Mouse (Mus musculus) megakaryocyte, embryonic 14.5 days (primary cell): ENCODE data around the gene Ube2l6. TPM values are rescaled to one million over a fixed set of nuclear protein-coding genes. Genes with fewer than 3 reads are reported as not detected.
A peak's percentile ranks its signal among the peaks of the same experiment; 100 is the strongest.

Source experiments
- H3K27me3 ChIP-seq: replicated peaks from 2 replicates; pipeline ENCODE3; 2012; ENCODE audit warnings: inconsistent platforms
- H3K36me3 ChIP-seq: replicated peaks from 2 replicates; pipeline ENCODE3; 2012; ENCODE audit warnings: low read length, inconsistent platforms, mixed read lengths
- H3K4me1 ChIP-seq: 2 replicates; pipeline ENCODE4 v1.6.1; 2012; ENCODE audit warnings: inconsistent platforms
- H3K4me3 ChIP-seq: replicated peaks from 2 replicates; pipeline ENCODE3; 2012; ENCODE audit warnings: moderate library complexity, mild to moderate bottlenecking, inconsistent platforms
- H3K9me3 ChIP-seq: 2 replicates; pipeline ENCODE4 v1.6.1; 2012; ENCODE audit warnings: inconsistent platforms
- FLI1 ChIP-seq: IDR thresholded peaks from 2 replicates; pipeline ENCODE4 v1.6.1; 2012; ENCODE audit warnings: low read length, inconsistent platforms, mixed read lengths
- GATA1 ChIP-seq: IDR thresholded peaks from 3 replicates; pipeline ENCODE4 v1.6.1; 2012; ENCODE audit warnings: mixed read lengths, low read length, inconsistent platforms, borderline replicate concordance
- polyA plus RNA-seq: library from polyadenylated mRNA; stranded (reverse); fragments of >175 nt; gene quantifications from 2 replicates; pipeline ENCODE4 v1.2.3, GENCODE M21; 2012; ENCODE audit warnings: low replicate concordance; ENCODE audit not compliant: insufficient read depth

Gene Ube2l6
- polyA plus RNA-seq, 1 experiment = 4.4 TPM

DNA sequence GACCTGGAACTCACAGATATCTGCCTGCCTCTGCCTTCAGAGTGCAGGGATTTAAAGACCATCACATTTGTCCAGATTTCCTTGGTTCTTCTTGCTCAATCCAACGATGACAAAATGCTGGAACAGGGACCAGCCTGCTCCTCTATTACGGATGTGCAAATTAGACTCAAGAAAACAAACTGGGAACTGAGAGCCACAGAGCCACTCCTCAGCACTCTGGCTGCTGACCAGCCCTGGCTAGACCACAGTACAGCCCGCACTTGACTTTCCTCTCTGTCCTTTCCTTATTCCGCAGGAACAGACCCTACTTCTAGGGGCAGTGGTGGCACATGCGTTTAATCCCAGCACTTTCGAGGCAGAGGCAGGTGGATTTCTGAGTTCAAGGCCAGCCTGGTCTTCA lies 28.1 kb upstream of the Ube2l6 start:
- Histone ChIP-seq H3K4me3 (no peak overlapping the region), H3K4me1 (peaks cover 30% of the 10 kb centered on the region), H3K27me3 (peaks cover 45% of the 10 kb centered on the region), H3K9me3 (no peaks in the 10 kb centered on the region), H3K36me3 (no peaks in the 10 kb centered on the region)
- no peak for TF ChIP-seq GATA1
- no peak for TF ChIP-seq FLI1

DNA sequence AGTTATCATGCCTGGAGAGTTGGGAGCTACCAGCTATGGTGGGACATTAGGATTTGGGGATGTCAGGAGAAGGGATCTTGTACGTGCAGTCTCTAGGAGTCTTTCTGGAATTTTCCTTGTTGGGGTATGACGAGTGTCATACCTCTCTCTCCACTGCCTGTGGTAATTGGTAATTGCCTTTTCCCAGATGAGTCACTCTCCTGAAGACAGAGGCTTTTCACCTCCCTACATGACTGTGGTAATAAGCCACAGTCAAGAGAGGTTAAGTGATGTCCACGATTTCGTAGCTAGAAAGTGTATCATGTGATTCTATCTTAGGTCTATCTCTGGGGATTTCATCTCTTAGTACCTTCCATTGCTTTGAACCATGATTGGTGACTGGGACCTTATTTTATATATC lies 26.2 kb upstream of the Ube2l6 start:
- H3K9me3 ChIP-seq = no peaks in the 10 kb centered on the region
- H3K36me3 ChIP-seq = no peaks in the 10 kb centered on the region
- peaks cover 46% of the 10 kb centered on the region for H3K27me3 ChIP-seq
- no peak for TF ChIP-seq FLI1
- TF ChIP-seq GATA1 = no peak
- H3K4me3 ChIP-seq = no peak overlapping the region
- H3K4me1 ChIP-seq = peaks cover 16% of the 10 kb centered on the region

DNA sequence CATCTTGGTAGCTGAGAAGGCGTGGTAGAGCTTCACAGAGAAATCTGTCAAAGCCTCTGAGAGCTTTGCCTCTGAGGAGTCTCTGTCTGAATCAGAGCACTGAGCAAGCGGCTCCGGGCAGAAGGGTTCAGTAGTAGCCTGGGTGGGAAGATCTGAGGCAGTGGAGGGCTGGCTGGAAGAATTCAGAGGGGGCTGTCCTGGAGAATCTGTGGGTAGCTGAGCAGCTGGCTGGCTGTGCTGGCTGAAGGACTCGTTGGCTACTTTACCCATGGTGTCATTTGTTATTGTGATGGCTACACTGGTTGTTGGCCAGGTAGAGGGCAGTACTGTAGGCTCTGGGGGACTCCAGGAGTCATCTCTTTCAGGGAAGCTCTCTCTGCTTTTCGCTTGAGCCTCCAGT lies 25.4 kb upstream of the Ube2l6 start:
- Histone ChIP-seq H3K9me3 (no peaks in the 10 kb centered on the region), H3K36me3 (no peaks in the 10 kb centered on the region), H3K27me3 (peaks cover 48% of the 10 kb centered on the region), H3K4me3 (no peak overlapping the region), H3K4me1 (peaks cover 16% of the 10 kb centered on the region)
- TF ChIP-seq GATA1 (no peak), FLI1 (no peak)

- Histone ChIP-seq H3K9me3 (no peaks in the 10 kb centered on the region), H3K27me3 (peaks cover 50% of the 10 kb centered on the region), H3K4me3 (no peak overlapping the region), H3K4me1 (peaks cover 21% of the 10 kb centered on the region), H3K36me3 (no peaks in the 10 kb centered on the region)
- TF ChIP-seq FLI1 = no peak
- no peak for TF ChIP-seq GATA1
Observed at GRCm38 (mm10) chr2:84774751-84775150, 23.9 kb upstream of the Ube2l6 start.

GRCm38 (mm10) chr2:84775241-84775640 lies 23.4 kb upstream of the Ube2l6 start, which contains the start of gene Serping1:
Gene Serping1, minus strand, starts transcription at chr2:84775444.
- TF ChIP-seq FLI1 = no peak
- TF ChIP-seq GATA1 = no peak
- Histone ChIP-seq H3K4me3 (no peak within 1 kb of the TSS), H3K27me3 (peaks cover 45% of the 10 kb centered on the region)

GRCm38 (mm10) chr2:84775665-84776064 lies 23.0 kb upstream of the Ube2l6 start:
- Histone ChIP-seq H3K36me3 (no peaks in the 10 kb centered on the region), H3K4me3 (no peak overlapping the region), H3K4me1 (peaks cover 18% of the 10 kb centered on the region), H3K27me3 (peaks cover 42% of the 10 kb centered on the region), H3K9me3 (no peaks in the 10 kb centered on the region)
- TF ChIP-seq FLI1 = no peak
- no peak for TF ChIP-seq GATA1

More at GRCm38 (mm10) chr2:84775241-84775640, 23.4 kb upstream of the Ube2l6 start, which contains the start of gene Serping1:
- Histone ChIP-seq H3K36me3 (no peaks in the 10 kb centered on the region), H3K9me3 (no peaks in the 10 kb centered on the region), H3K4me1 (peaks cover 18% of the 10 kb centered on the region)

DNA sequence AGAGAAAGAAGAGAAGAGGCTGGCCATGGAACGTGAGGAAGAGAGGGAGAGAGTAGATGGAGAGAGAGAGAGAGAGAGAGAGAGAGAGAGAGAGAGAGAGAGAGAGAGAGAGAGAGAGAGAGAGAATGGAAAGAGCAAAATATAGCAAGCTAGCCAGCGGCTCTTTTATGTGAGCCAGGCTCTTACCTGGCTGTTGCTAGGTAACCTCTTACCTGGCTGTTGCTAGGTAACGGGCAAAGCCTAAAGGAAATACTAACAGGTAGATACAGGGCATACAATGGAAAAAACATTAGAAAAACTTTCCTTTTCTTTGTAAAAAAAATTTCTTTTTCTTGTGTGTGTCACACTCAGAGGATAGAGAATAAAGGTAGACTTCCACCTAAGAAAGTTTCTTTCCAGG lies 20.9 kb upstream of the Ube2l6 start:
- TF ChIP-seq FLI1 (no peak), GATA1 (no peak)
- Histone ChIP-seq H3K36me3 (no peaks in the 10 kb centered on the region), H3K9me3 (no peaks in the 10 kb centered on the region), H3K4me3 (no peak overlapping the region), H3K4me1 (peaks cover 20% of the 10 kb centered on the region), H3K27me3 (peaks cover 35% of the 10 kb centered on the region)

DNA sequence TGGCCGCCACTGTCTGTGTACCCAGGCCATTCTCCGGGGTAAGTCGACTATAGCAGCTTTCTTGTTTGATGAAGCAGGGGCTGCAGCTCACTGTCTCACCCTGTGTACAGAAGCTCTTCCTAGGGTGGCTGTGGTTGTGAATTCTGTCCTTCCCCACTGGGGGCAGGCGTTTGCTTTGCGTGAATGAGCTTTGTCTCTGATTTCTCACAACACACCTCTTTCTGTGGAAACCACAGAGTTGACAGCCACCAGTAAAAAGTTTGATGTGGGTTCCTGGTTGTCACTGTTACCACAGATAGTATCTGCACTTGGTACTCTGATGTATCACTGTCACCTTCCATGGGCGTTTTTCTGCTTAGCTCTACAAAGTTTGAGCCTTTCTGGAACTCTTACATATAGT lies 19.4 kb upstream of the Ube2l6 start:
- Histone ChIP-seq H3K27me3 (peaks cover 21% of the 10 kb centered on the region), H3K9me3 (no peaks in the 10 kb centered on the region), H3K4me3 (no peak overlapping the region), H3K36me3 (no peaks in the 10 kb centered on the region), H3K4me1 (peaks cover 25% of the 10 kb centered on the region)
- TF ChIP-seq FLI1 = no peak
- no peak for TF ChIP-seq GATA1

DNA sequence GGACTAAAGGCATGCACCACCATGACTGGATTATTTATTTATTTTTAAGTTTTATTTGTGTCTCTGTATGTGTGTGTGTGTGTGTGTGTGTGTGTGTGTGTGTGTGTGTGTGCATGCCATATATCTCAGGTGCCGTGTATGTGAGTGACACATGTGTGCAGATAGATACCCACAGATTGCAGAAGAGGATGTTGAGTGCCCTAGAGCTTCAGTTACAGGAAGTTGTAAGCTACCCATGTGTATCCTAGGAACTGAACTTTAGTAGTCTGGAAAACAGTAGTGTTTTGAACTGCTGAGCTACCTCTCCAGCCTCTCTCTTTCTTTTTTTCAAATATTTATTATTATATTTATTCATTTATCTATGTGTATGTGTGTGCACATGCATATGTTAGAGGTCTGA lies 15.3 kb upstream of the Ube2l6 start:
- H3K9me3 ChIP-seq = no peaks in the 10 kb centered on the region
- peaks cover 8% of the 10 kb centered on the region for H3K27me3 ChIP-seq
- H3K4me3 ChIP-seq = no peak overlapping the region
- H3K36me3 ChIP-seq = no peaks in the 10 kb centered on the region
- peaks cover 42% of the 10 kb centered on the region for H3K4me1 ChIP-seq
- TF ChIP-seq FLI1 = no peak
- TF ChIP-seq GATA1 = no peak

DNA sequence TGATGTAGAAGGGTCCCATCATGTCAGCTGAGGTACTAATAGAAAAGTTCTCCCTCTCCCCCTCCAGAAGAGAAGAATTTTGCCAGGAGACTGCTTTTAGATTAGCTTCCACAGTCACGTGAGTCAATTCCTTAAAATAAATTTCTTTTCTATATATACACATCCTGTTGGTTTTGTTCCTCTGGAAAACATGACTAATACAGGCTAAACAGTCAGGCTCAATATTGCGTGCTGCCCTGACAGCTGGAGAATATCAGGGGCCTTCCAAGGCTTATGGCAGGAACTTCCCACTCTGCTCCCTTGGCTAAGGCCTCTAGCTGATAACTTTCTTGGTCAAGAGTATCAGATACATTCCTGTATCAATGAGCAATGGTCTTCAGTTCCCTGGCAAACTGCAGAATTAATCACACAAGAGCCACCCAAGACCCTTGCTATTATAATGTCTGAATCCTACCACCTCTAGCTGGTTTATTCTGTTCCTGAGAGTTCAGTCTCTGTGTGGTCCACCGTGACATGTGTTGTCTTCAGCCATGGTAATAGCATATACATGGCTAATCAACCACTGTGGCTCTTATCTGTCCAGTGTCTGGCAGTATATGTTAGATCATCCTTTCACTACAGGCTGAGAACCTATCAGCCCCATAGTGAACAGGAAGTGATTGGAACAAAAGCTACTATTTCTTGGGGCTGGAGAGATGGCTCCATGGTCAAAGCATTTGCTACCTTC lies 14.6 kb upstream of the Ube2l6 start:
- Histone ChIP-seq H3K9me3 (no peaks in the 10 kb centered on the region), H3K27me3 (peaks cover 3% of the 10 kb centered on the region), H3K36me3 (no peaks in the 10 kb centered on the region), H3K4me1 (peaks cover 46% of the 10 kb centered on the region), H3K4me3 (peak overlapping the region; percentile 42)
- TF ChIP-seq FLI1 = no peak
- TF ChIP-seq GATA1 = no peak
